Mouse (Mus musculus): ENCODE measurements around the gene Isx. TPM values are rescaled to one million over a fixed set of nuclear protein-coding genes. Genes with fewer than 3 reads are reported as not detected.

Isx gene
- polyA plus RNA-seq, 1 experiment from 2014 or later: not detected

Other genes with a start within 250 kb of the Isx start
- 45.6 and 55.4 TPM in 2 replicates for gene Hmgxb4, start 120.2 kb downstream of the Isx start, polyA plus RNA-seq (2014; fragmentation: Nextera tagmentation; extraction: Ambion mirVana)
- 20.1 and 29.1 TPM in 2 replicates for gene Tom1, start 160.5 kb downstream of the Isx start, polyA plus RNA-seq (2014; fragmentation: Nextera tagmentation; extraction: Ambion mirVana)
- gene Hmox1, start 220.4 kb downstream of the Isx start, polyA plus RNA-seq (2014; fragmentation: Nextera tagmentation; extraction: Ambion mirVana): 12.5 and 15.0 TPM in 2 replicates
- 133 and 188 TPM in 2 replicates for gene Mcm5, start 236.4 kb downstream of the Isx start, polyA plus RNA-seq (2014; fragmentation: Nextera tagmentation; extraction: Ambion mirVana)

Measured in kidney, embryonic 14.5 days (tissue).